ENCODE assay signal across 15 mouse cellular contexts in genomic region chr6:6173166-6173934, GRCm38 (mm10). TPM values are rescaled to one million over a fixed set of nuclear protein-coding genes. Genes with fewer than 3 reads are reported as not detected.
DNase-seq lines count a peak whose midpoint lies in the region; ATAC-seq and TF ChIP-seq lines count a peak whose summit lies in the region.
"Had no signal": no experiment of that assay in that cellular context is flagged by ENCODE, and none has a peak within 500 bp of the region (broad histone marks: within the 10 kb centered on the region; RNA-seq: fewer than 3 reads in every experiment).

No protein-coding gene starts in this region.

- no peak overlapping the region for H3K4me2 ChIP-seq in hindbrain, embryonic 15.5 days
- H3K4me2 ChIP-seq in neural tube, embryonic 15.5 days: peak overlapping the region; percentile 6; the same call in 1 of the 2 replicates

- peaks cover 13% of the 10 kb centered on the region; the same call in 1 of the 2 replicates for H3K4me1 ChIP-seq in kidney, adult 2 months (ENCODE audit: control insufficient read depth, insufficient read depth, low read length)
- H3K4me1 ChIP-seq in embryonic facial prominence, embryonic 10.5 days: peaks cover 38% of the 10 kb centered on the region
- H3K4me1 ChIP-seq in hindbrain, embryonic 15.5 days (replicated peaks): peaks cover 26% of the 10 kb centered on the region
- peaks cover 19% of the 10 kb centered on the region for H3K4me1 ChIP-seq in neural tube, embryonic 15.5 days

- H3K27me3 ChIP-seq in kidney, adult 2 months (replicated peaks; ENCODE audit: control insufficient read depth, insufficient read depth, low read length): no peaks in the 10 kb centered on the region
- H3K27me3 ChIP-seq in embryonic facial prominence, embryonic 10.5 days (replicated peaks; ENCODE audit: low read depth, poor library complexity, severe bottlenecking): no peaks in the 10 kb centered on the region
- no peaks in the 10 kb centered on the region for H3K27me3 ChIP-seq in hindbrain, embryonic 15.5 days
- no peaks in the 10 kb centered on the region for H3K27me3 ChIP-seq in neural tube, embryonic 15.5 days (replicated peaks)

- TF ChIP-seq POLR2A in kidney, adult 2 months (IDR thresholded peaks at IDR 0.05; ENCODE audit: low read depth, low read length): no peak

- H3K36me3 ChIP-seq in kidney, adult 2 months (ENCODE audit: control insufficient read depth, insufficient read depth, low read length): no peaks in the 10 kb centered on the region
- peaks cover 17% of the 10 kb centered on the region for H3K36me3 ChIP-seq in embryonic facial prominence, embryonic 10.5 days (replicated peaks)
- no peaks in the 10 kb centered on the region for H3K36me3 ChIP-seq in hindbrain, embryonic 15.5 days
- no peaks in the 10 kb centered on the region for H3K36me3 ChIP-seq in neural tube, embryonic 15.5 days

- peak; percentile 16 for DNase-seq in kidney, postnatal 10 days
- no peak for DNase-seq in kidney, adult 2 months
- DNase-seq in embryonic facial prominence, embryonic 10.5 days (ENCODE audit: low spot score): peak; percentile 24
- no peak for DNase-seq in layer of hippocampus, postnatal 36 days
- no peak for DNase-seq in kidney, adult 9 months
- DNase-seq: cerebellum, adult 2 months; heart, adult 2 months; heart, postnatal 10 days; kidney, adult 11 months; lung, postnatal 10 days had no signal

- no peak for TF ChIP-seq CTCF in kidney, adult 2 months (conservative IDR thresholded peaks at IDR 0.05; ENCODE audit: insufficient read depth, insufficient read length, low read depth, low read length)

- no peaks in the 10 kb centered on the region for H3K9me3 ChIP-seq in embryonic facial prominence, embryonic 10.5 days
- no peaks in the 10 kb centered on the region for H3K9me3 ChIP-seq in hindbrain, embryonic 15.5 days
- H3K9me3 ChIP-seq in neural tube, embryonic 15.5 days (replicated peaks): no peaks in the 10 kb centered on the region
- H3K9me3 ChIP-seq: limb, embryonic 10.5 days had no signal

- no peak overlapping the region for H3K9ac ChIP-seq in hindbrain, embryonic 15.5 days
- H3K9ac ChIP-seq in neural tube, embryonic 15.5 days (replicated peaks): no peak overlapping the region
- H3K9ac ChIP-seq: liver, embryonic 14.5 days had no signal

- 0 out of 2 replicates have a peak, but pooled peaks have one; percentile 7 for ATAC-seq in hindbrain, embryonic 15.5 days (ENCODE audit: low FRiP score, low read depth)
- peak; percentile 22; the same call in 1 of the 2 replicates for ATAC-seq in neural tube, embryonic 15.5 days (ENCODE audit: low FRiP score)
- ATAC-seq in activated CD4-positive, CD25-positive, alpha-beta regulatory T cell, adult 4 months: no peak

- H3K27ac ChIP-seq in kidney, adult 2 months (ENCODE audit: insufficient read depth, low read depth, low read length): no peak overlapping the region
- 0 out of 2 replicates have a peak overlapping the region, but pooled peaks have one; percentile 14 for H3K27ac ChIP-seq in embryonic facial prominence, embryonic 10.5 days (replicated peaks)
- H3K27ac ChIP-seq in hindbrain, embryonic 15.5 days (replicated peaks): 0 out of 2 replicates have a peak overlapping the region, but pooled peaks have one; percentile 31
- H3K27ac ChIP-seq in neural tube, embryonic 15.5 days (replicated peaks): 0 out of 2 replicates have a peak overlapping the region, but pooled peaks have one; percentile 19
- H3K27ac ChIP-seq: heart, adult 2 months; limb, embryonic 10.5 days; liver, embryonic 14.5 days had no signal

- no peak overlapping the region for H3K4me3 ChIP-seq in kidney, adult 2 months (ENCODE audit: insufficient read depth, low read depth, low read length)
- no peak overlapping the region for H3K4me3 ChIP-seq in embryonic facial prominence, embryonic 10.5 days
- H3K4me3 ChIP-seq in hindbrain, embryonic 15.5 days: no peak overlapping the region
- H3K4me3 ChIP-seq in neural tube, embryonic 15.5 days (replicated peaks): no peak overlapping the region
- H3K4me3 ChIP-seq: heart, adult 2 months; limb, embryonic 10.5 days had no signal

- 49% methylated on average over 15 of the region's 15 CpGs for WGBS in kidney, adult 2 months
- 25% methylated on average over 15 of the region's 15 CpGs for WGBS in embryonic facial prominence, embryonic 10.5 days
- 24% methylated on average over 15 of the region's 15 CpGs for WGBS in hindbrain, embryonic 15.5 days
- WGBS in neural tube, embryonic 15.5 days: 35% methylated on average over 15 of the region's 15 CpGs

RNA-seq across cellular contexts. Expression of gene Slc25a13, which starts 43.6 kb away (rescaled TPM):
- 35.2 and 37.8 TPM in 2 replicates for polyA plus RNA-seq in kidney, adult 2 months (2012; rRNA removed)
- 55.2 and 57.2 TPM in 2 replicates for polyA plus RNA-seq in embryonic facial prominence, embryonic 10.5 days (2016; fragmentation: Nextera tagmentation; extraction: Ambion mirVana)
- 5.3 and 5.8 TPM in 2 replicates for polyA plus RNA-seq in hindbrain, embryonic 15.5 days (2015; fragmentation: Nextera tagmentation; extraction: Ambion mirVana)
- polyA plus RNA-seq in neural tube, embryonic 15.5 days (2015; fragmentation: Nextera tagmentation; extraction: Ambion mirVana): 3.7 and 11.5 TPM in 2 replicates
- total RNA-seq in layer of hippocampus, postnatal 36 days (2021): 1 to 10 TPM; 2.7 to 5.4 TPM
- 10 to 100 TPM in 1 of 2 experiments, 1 to 10 TPM in 1; 6.4 to 14.0 TPM for polyA plus RNA-seq in activated CD4-positive, CD25-positive, alpha-beta regulatory T cell, adult 4 months (2017; shearing (Covaris generic))

Comparison
In these comparisons a context has a peak if more than half of its experiments do, and no peak if none do; other contexts are left out.
1. DNase-seq: peak in kidney, postnatal 10 days (single experiment) and embryonic facial prominence, embryonic 10.5 days (single experiment); none in kidney, adult 2 months (single experiment), layer of hippocampus, postnatal 36 days (0 of 2) and kidney, adult 9 months (single experiment).